Mouse (Mus musculus) WW6 (cell line): Measurements from ENCODE around the gene Ifnar1.
"Not testable (repeated sequence)": the region's sequence is repeated elsewhere in the genome, so short reads cannot be mapped to it uniquely, and the experiment has no call there.

Experiments used
- DNase-seq: peaks from one replicate; pipeline ENCODE4 v3.0.0-alpha.2; 2013; ENCODE audit warnings: low read depth, low spot score

Ifnar1 gene

GRCm38 (mm10) chr16:91484808-91485700, at the start of gene Ifnar1:
Ifnar1 (plus strand) TSS chr16:91485238.
- DNase-seq = peak; percentile 97

GRCm38 (mm10) chr16:91438081-91438480, 47.0 kb upstream of the Ifnar1 start:
- no peak for DNase-seq

GRCm38 (mm10) chr16:91438599-91438998, 46.4 kb upstream of the Ifnar1 start:
- DNase-seq = not testable (repeated sequence)

DNA sequence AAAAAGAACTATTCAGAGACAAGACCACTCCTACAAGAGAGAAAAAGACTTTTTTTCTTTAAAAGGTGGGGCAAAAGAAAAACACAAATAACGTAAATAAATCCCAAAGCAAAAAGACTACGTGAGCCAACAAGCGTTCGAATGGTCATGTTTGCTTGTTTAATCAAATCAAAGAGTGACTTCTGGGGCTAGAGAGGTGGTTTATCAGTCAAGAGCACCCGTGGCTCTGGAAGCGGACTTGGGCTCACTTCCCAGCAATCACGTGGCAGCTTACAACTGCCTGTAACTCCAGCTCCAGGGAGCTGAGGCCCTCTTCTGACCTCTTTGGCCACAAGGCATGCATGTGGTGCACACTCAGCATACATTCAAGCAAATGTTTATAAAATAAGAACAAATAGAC, 43.7 kb upstream of the Ifnar1 start:
- DNase-seq = no peak

- no peak for DNase-seq
Measured at GRCm38 (mm10) chr16:91441811-91442240, 43.2 kb upstream of the Ifnar1 start.

GRCm38 (mm10) chr16:91442446-91442845, 42.6 kb upstream of the Ifnar1 start:
- DNase-seq = no peak

DNA sequence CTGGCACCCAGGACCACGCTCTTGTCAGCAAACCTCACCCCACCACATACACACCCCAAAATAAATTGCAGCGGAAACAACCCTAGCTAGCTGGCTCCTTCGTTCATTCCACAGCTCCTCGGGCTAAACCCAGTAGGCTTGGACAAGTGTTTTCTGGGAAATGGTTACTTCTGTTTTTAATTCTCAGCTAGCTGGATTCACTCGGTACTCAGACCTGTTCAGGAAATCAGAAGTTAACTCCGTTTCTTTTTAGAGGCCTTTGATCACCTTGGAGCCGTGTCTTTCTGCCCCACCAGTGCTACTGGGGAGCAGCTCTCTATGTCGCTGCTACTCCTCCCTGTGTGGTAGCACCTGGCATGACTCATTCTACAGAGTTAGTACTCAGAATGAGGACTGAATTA, 41.8 kb upstream of the Ifnar1 start:
- no peak for DNase-seq

DNA sequence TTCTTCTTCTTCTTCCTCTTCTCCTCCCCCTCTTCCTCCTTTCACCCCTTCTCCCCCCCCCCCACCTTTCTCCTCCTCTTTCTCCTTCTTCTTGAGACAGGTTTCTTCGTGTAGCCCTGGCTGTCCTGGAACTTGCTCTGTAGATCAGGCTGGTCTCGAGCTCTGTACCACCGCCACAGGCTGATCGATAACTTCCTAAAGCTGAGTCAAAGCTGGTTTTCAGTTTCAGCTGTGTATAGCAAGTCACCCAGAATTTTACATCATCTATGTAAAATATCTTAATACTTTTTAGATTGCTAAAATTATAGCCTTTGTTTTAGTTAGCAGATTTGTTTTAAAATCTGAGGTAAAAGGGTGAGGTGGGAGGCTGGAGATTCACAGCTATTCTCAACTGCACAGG, 40.2 kb upstream of the Ifnar1 start:
- no peak for DNase-seq

DNA sequence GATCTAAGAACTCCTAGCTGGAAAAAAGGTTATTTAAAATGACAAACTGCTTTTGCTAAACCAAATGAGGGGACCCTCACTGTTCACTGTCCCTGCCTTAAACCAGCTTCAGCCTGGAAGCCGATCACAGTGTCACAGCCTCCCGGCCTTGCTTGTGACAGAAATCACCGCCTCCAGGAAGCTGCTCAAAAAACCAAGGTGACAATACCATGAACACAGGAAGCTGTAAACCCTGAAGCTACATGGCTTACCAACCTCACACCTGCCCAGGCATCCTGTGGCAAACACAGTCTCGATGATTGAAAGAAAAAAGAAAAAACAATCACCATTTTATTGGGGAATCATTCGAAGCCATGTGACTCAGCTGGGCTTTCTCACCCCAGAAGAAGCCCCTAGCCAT, 39.5 kb upstream of the Ifnar1 start:
- DNase-seq = no peak

- DNase-seq = no peak
Measured at GRCm38 (mm10) chr16:91446778-91447511, 38.1 kb upstream of the Ifnar1 start.

- DNase-seq = no peak
Measured at GRCm38 (mm10) chr16:91447512-91447900, 37.5 kb upstream of the Ifnar1 start.

- DNase-seq = no peak
Measured at GRCm38 (mm10) chr16:91448088-91448487, 37.0 kb upstream of the Ifnar1 start.

GRCm38 (mm10) chr16:91448895-91449294, 36.1 kb upstream of the Ifnar1 start:
- DNase-seq = no peak

DNA sequence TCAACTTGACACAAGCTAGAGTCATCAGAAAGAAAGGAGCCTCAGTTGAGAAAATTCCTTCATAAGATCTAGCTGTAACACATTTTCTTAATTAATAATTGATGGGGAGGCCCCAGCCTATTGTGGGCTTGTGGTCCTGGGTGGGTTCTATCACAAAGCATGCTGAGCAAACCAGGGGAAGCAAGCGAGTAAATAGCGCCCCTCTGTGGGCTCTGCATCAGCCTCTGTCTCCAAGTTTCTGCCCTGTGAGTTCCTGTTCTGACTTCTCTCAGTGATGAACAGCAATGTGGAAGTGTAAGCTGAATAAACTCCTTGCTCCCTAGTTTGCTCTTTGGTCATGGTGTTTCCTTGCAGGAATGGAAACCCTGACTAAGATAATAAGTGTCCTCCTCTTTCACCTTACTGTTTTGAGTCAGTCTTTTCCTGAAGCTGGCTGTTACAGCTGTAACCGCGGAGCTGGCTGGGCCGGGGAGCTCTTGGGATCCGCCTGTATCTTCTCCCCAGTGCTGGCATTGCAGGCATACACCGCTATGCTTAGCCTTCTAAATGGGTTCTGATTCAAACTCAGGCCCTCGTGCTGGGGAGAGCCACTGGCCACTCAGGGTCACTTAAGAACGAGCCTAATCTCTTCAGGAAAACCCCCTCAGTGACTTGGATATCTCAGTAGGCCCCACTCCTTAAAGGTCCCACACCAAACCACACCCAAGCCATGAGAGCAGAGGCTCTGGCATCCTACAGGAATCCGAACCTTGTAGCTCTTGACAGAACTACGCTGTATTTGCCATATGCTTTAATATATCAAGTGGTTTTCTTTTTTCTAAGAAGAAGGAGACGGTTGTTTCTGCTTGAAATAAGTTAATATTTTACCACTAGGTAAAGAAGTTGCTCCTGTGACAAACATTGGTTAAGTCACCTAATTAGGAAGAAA, 34.6 kb upstream of the Ifnar1 start:
- no peak for DNase-seq

- no peak for DNase-seq
Measured at GRCm38 (mm10) chr16:91451949-91452348, 33.1 kb upstream of the Ifnar1 start.

- DNase-seq = no peak
Measured at GRCm38 (mm10) chr16:91452363-91452896, 32.6 kb upstream of the Ifnar1 start.

DNA sequence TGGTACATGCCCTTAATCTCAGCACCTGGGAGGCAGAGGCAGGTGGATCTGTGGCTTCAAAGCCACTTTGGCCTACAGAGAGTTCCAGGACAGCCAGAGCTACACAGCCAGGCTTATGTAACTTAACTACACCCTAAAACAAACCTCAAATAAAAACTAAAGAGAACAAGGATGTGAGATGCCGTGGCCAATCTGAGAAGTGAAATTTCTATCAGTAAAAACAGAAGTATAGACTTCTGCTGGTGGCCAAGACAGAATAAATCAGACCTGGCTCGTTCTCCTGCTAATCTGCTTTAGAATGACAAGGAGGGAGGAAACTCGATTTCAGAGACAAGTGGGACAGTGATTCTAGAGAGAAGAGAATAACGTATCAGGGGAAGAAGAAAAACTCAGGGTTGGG, 29.2 kb upstream of the Ifnar1 start:
- DNase-seq = no peak

GRCm38 (mm10) chr16:91458301-91458746, 26.7 kb upstream of the Ifnar1 start:
- DNase-seq = no peak

DNA sequence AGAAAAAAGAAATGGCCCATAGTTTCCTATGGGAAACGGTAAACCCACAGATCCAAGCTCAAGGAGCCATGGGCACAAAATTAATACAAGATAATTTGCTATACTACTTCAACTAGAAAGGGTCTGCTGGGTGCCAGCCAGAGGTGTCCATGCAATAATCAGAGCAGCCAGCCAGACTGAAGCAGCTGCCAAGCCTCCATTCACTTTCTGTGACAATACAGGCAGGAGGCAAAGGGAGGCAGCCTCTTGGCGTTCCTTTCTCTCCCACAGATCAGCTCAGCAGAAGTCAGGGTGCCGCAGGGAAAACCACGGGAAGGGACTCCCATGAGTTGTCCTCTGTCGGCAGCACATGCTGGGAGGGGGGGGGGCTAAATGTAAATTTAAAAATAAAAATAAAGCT, 26.1 kb upstream of the Ifnar1 start:
- DNase-seq = no peak

DNA sequence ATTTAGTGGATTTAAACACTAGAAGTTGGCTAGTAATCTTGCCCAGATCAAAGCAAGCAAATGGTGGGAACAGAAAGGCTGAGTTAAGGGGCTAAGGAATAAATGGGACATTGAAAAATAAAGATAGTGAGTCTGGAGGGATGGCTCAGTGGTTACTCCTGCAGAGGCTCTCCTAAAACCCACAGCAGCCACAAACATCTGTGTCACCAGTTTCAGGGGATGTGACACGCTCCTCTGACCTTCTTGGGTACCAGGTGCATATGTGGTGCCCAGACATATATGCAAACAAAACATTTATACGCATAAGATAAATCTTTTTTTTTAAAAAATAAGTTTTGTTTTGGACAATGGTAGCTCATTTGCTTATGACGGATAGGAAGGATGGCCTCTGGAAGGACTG, 25.6 kb upstream of the Ifnar1 start:
- no peak for DNase-seq

GRCm38 (mm10) chr16:91459841-91460370, 25.1 kb upstream of the Ifnar1 start:
- no peak for DNase-seq
